Mouse (Mus musculus) embryonic facial prominence, embryonic 15.5 days (tissue): ENCODE measurements around the gene Qrsl1. TPM values are rescaled to one million over a fixed set of nuclear protein-coding genes. Genes with fewer than 3 reads are reported as not detected.
"Not testable (repeated sequence)": the region's sequence is repeated elsewhere in the genome, so short reads cannot be mapped to it uniquely, and the experiment has no call there.

Experiments used
- ATAC-seq: fragments of 200-750 bp; cut with Nextera tagmentation; 2 replicates; pipeline ENCODE4 v1.8.0; 2017; ENCODE audit warnings: low read depth, moderate TSS enrichment; ENCODE audit not compliant: insufficient number of reproducible peaks, low FRiP score, low TSS enrichment
- H3K27ac ChIP-seq: fragments of 300-500 bp; sonication (generic); replicated peaks from 2 replicates; pipeline ENCODE4 v1.5.1; 2015; ENCODE audit warnings: mild to moderate bottlenecking, inconsistent platforms
- H3K27me3 ChIP-seq: fragments of 300-500 bp; sonication (generic); 2 replicates; pipeline ENCODE4 v1.6.1; 2015; ENCODE audit warnings: inconsistent platforms
- H3K36me3 ChIP-seq: fragments of 300-500 bp; sonication (generic); 2 replicates; pipeline ENCODE4 v1.6.1; 2015; ENCODE audit warnings: mild to moderate bottlenecking, inconsistent platforms
- H3K4me1 ChIP-seq: fragments of 300-500 bp; sonication (generic); 2 replicates; pipeline ENCODE4 v1.6.1; 2015; ENCODE audit warnings: inconsistent platforms
- H3K4me2 ChIP-seq: fragments of 300-500 bp; sonication (generic); replicated peaks from 2 replicates; pipeline ENCODE4 v1.6.1; 2015; ENCODE audit warnings: mild to moderate bottlenecking, inconsistent platforms
- H3K4me3 ChIP-seq: fragments of 300-500 bp; sonication (generic); replicated peaks from 2 replicates; pipeline ENCODE4 v1.5.1; 2015; ENCODE audit warnings: mild to moderate bottlenecking, inconsistent platforms
- H3K9ac ChIP-seq: fragments of 300-500 bp; sonication (generic); 2 replicates; pipeline ENCODE4 v1.6.1; 2015; ENCODE audit warnings: inconsistent platforms
- H3K9me3 ChIP-seq: fragments of 300-500 bp; sonication (generic); replicated peaks from 2 replicates; pipeline ENCODE4 v1.6.1; 2016; ENCODE audit warnings: inconsistent platforms
- WGBS: fragments of 180-500 bp; shearing (Covaris S2); methylation state at CpG from one replicate; pipeline ENCODE4 v1.1.7; 2015; 5-methylcytosine and 5-hydroxymethylcytosine counted together
- polyA plus RNA-seq: library from polyadenylated mRNA; unstranded; fragments of >200 nt; fragmentation: Nextera tagmentation; extraction: Ambion mirVana; gene quantifications from 2 replicates; pipeline ENCODE4 v1.2.1, GENCODE M21; 2015

Gene Qrsl1
- 16.6 and 17.1 TPM in 2 replicates for polyA plus RNA-seq

DNA sequence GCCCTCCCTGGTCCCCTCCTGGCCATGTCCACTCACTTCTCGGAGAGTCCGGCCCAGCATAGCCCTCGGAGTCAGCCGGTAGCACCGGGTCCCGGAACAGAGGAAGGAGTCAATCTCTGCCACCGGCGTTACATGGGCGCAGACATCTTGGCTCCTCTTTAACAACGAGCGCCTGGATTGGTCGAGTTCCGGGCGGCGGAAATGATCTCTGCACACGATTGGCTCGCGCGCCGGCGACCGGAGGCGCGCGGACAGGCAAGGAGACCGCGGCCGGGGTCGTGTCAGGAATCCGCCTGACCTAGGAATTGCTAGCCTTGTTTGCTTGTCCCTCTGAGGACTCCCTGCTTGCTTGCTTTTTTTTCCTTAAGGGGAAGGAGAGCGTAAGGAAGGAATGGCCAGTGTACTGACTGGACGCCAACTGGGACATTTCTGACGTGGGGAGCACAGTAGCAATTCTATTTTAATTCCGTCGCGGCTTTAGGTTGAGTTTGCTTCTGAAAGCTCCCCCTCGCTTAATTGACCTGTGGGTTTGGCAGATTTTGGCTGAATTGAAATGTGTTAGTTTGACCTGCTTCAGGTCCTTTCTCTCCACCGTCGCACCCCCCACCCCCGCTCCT is at the start of gene Qrsl1, which contains the start of gene Rtn4ip1:
Gene Qrsl1, minus strand, starts transcription at position 168 of the 617 bp plus-strand sequence.
Gene Rtn4ip1, plus strand, starts transcription at position 230 of the 617 bp plus-strand sequence.
- peak; percentile 97 for ATAC-seq
- peak within 1 kb of the TSS; percentile 80 for H3K4me3 ChIP-seq
- peak within 1 kb of the TSS; percentile 61 for H3K4me2 ChIP-seq
- peak within 1 kb of the TSS; percentile 56 for H3K27ac ChIP-seq
- H3K36me3 ChIP-seq, result no peaks in the 10 kb centered on the region
- no peaks in the 10 kb centered on the region for H3K27me3 ChIP-seq
- H3K9ac ChIP-seq, result peak within 1 kb of the TSS; percentile 49
- under 1% methylated on average over 40 of the region's 40 CpGs for WGBS
- no peaks in the 10 kb centered on the region for H3K9me3 ChIP-seq
- H3K4me1 ChIP-seq, result peaks cover 8% of the 10 kb centered on the region; the same call in 1 of the 2 replicates

- Histone ChIP-seq H3K4me2 (no peak overlapping the region), H3K36me3 (no peaks in the 10 kb centered on the region), H3K27me3 (no peaks in the 10 kb centered on the region), H3K4me3 (no peak overlapping the region), H3K9ac (no peak overlapping the region), H3K27ac (no peak overlapping the region), H3K4me1 (no peaks in the 10 kb centered on the region), H3K9me3 (no peaks in the 10 kb centered on the region)
- WGBS, result 65% methylated on average over 4 of the region's 4 CpGs
- no peak for ATAC-seq
Measured at GRCm38 (mm10) chr10:43945435-43945834, 43.9 kb upstream of the Qrsl1 start.

DNA sequence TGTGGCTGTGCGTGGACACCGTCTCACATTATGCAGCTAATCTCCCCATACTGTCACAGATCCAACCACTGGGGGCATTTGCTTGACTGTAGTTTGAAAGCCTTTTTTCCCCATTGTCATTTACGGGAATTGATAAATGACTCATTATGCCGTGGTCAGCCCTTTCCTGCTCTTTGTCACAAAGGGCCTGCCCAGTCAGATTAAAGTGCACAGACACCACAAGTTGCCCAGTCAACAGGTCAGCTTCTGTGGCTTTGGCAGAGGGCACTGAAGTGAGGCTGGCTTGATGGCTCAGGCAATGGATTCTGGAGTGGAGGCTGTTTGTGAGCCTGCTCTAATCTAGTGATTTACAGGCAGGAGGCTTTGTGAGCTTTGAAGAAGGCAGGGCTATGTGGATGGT is 42.2 kb upstream of the Qrsl1 start:
- H3K4me2 ChIP-seq, result no peak overlapping the region
- H3K4me3 ChIP-seq, result no peak overlapping the region
- H3K9me3 ChIP-seq, result no peaks in the 10 kb centered on the region
- H3K27ac ChIP-seq, result no peak overlapping the region
- H3K4me1 ChIP-seq, result no peaks in the 10 kb centered on the region
- no peaks in the 10 kb centered on the region for H3K36me3 ChIP-seq
- H3K27me3 ChIP-seq, result no peaks in the 10 kb centered on the region
- H3K9ac ChIP-seq, result no peak overlapping the region
- ATAC-seq, result no peak
- 82% methylated on average over 4 of the region's 4 CpGs for WGBS

DNA sequence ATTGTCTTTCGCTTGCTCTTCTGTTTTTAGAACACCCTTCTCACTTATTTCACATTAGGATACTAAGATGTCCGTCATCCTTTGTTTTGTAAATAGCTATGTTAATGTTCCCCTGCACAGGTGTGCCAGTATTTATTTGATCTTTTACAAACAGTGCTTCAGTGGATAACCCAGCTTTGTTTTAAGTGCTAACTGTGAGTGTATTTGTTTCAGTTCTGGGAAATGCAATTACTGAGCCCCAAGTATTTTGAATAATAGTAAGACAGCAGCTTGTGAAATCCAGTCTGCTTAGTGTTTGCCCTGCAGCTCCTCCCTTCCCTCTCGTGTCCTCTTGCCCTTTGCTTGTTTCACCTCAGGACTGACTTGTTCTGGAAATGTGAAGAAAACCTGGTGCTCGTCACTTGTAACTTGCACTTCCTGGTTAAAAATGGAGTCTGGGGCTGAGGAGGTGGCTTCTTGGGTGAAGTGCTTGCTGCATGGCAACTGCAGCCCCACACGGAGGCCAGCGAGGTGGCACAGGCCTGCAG is 37.7 kb upstream of the Qrsl1 start:
- Histone ChIP-seq H3K4me2 (no peak overlapping the region), H3K27me3 (no peaks in the 10 kb centered on the region), H3K4me1 (no peaks in the 10 kb centered on the region), H3K9me3 (no peaks in the 10 kb centered on the region), H3K27ac (no peak overlapping the region), H3K9ac (no peak overlapping the region), H3K4me3 (no peak overlapping the region), H3K36me3 (no peaks in the 10 kb centered on the region; the same call in 1 of the 2 replicates)
- WGBS, result 71% methylated on average over 6 of the region's 6 CpGs
- no peak for ATAC-seq

- H3K27ac ChIP-seq, result no peak overlapping the region
- WGBS, result 64% methylated on average over 5 of the region's 5 CpGs
- H3K4me1 ChIP-seq, result no peaks in the 10 kb centered on the region
- no peaks in the 10 kb centered on the region for H3K9me3 ChIP-seq
- H3K27me3 ChIP-seq, result no peaks in the 10 kb centered on the region
- no peak overlapping the region for H3K9ac ChIP-seq
- 0 out of 2 replicates have a peak, but pooled peaks cover 3% of the 10 kb centered on the region for H3K36me3 ChIP-seq
- H3K4me2 ChIP-seq, result no peak overlapping the region
- no peak overlapping the region for H3K4me3 ChIP-seq
- ATAC-seq, result no peak
Measured at GRCm38 (mm10) chr10:43928596-43928995, 27.1 kb upstream of the Qrsl1 start.

DNA sequence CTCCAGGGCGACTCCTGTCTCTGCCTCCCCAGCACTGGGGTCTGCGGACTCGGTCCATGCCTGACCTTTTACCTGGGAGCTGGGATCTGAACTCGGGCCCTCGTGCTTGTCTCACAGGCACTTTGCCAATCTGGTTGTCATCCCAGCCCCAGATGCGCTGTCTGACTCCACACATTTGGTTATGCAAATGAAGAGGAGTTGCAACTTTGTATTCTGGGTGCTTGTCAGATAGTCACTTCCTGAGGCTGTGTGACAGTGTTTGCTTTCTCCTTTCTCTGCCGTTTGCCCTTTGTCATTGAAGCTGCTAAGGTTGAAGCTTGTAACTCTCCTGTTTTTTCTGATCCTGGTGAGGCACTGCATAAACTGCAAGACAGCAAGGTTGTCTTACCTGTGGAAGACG is 26.2 kb upstream of the Qrsl1 start:
- Histone ChIP-seq H3K4me3 (no peak overlapping the region), H3K36me3 (0 out of 2 replicates have a peak, but pooled peaks cover 3% of the 10 kb centered on the region), H3K9ac (no peak overlapping the region), H3K27me3 (no peaks in the 10 kb centered on the region), H3K4me2 (no peak overlapping the region), H3K27ac (no peak overlapping the region), H3K4me1 (no peaks in the 10 kb centered on the region), H3K9me3 (no peaks in the 10 kb centered on the region)
- ATAC-seq, result no peak
- 74% methylated on average over 8 of the region's 8 CpGs for WGBS

DNA sequence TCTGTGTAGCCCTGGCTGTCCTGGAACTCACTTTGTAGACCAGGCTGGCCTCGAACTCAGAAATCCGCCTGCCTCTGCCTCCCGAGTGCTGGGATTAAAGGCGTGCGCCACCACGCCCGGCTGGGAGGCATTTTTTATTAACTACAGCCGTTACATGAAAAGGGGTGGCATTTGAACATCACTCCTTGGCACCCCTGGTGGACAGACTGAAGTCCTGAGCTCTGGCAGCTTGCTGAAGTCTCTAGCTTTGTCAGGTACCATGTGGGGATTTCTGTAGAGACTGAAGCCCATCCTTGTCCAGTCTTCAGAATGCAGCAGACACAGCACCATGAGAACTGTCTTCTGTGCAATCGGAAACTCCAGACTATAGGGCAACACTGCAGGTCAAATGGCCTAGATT is 24.2 kb upstream of the Qrsl1 start:
- not testable (repeated sequence) for H3K4me1 ChIP-seq, H3K9me3 ChIP-seq, H3K4me2 ChIP-seq, ATAC-seq, H3K9ac ChIP-seq, H3K36me3 ChIP-seq, H3K27ac ChIP-seq, H3K4me3 ChIP-seq, H3K27me3 ChIP-seq
- 88% methylated on average over 9 of the region's 9 CpGs for WGBS

- H3K4me2 ChIP-seq, result no peak overlapping the region
- 81% methylated on average over 3 of the region's 3 CpGs for WGBS
- no peak overlapping the region for H3K4me3 ChIP-seq
- no peak for ATAC-seq
- no peaks in the 10 kb centered on the region for H3K36me3 ChIP-seq
- no peaks in the 10 kb centered on the region for H3K4me1 ChIP-seq
- H3K27me3 ChIP-seq, result no peaks in the 10 kb centered on the region
- H3K9me3 ChIP-seq, result no peaks in the 10 kb centered on the region
- H3K27ac ChIP-seq, result no peak overlapping the region
- no peak overlapping the region for H3K9ac ChIP-seq
Measured at GRCm38 (mm10) chr10:43923096-43923495, 21.6 kb upstream of the Qrsl1 start.

DNA sequence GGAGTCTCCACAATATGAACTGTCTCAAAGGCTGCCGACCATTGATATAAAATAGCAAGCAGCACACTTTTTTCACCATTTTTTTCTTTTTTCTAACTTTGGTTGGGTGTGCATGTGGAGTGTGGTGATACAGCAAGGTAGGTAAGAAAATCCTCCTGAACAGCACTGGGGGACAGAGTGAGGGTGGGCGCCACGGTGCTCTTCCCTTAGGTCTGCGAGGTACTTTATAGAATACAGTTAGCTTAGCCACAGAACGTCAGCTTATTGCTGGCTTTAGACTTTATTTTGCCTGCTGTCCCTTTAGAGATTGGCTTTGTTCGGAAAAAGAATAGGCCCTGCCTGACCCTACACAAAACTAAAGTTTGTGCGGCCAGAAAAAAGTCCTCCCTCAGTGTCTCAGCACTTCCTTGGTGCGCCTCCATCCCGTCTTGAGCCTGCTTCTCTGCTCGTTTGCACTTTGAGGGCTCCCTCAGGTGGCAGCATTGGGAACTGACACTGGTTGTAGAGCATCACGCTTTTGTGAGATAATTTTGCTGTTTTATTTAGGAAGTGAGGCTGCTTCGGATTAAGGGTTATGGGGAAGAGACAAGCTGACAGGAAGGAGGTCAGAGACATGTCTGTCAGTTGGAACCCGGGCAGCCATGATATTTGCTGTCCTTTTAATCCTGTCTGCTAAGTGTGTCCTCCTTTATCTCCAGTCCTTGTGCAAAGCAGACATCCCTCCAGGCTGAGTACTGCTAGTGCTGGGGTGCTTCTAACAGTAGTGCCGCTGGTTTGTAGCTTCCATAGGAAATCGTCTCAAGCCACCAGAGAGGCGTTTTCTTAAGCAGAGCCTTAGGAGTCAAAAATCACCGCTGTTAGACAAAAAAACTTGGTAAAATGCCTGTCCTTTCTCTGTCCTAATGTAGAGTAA is 17.4 kb upstream of the Qrsl1 start:
- H3K4me2 ChIP-seq, result no peak overlapping the region
- no peaks in the 10 kb centered on the region for H3K9me3 ChIP-seq
- H3K4me3 ChIP-seq, result no peak overlapping the region
- H3K27ac ChIP-seq, result no peak overlapping the region
- no peak overlapping the region for H3K9ac ChIP-seq
- no peaks in the 10 kb centered on the region for H3K27me3 ChIP-seq
- 36% methylated on average over 17 of the region's 17 CpGs for WGBS
- ATAC-seq, result no peak
- no peaks in the 10 kb centered on the region for H3K4me1 ChIP-seq
- H3K36me3 ChIP-seq, result no peaks in the 10 kb centered on the region

GRCm38 (mm10) chr10:43916737-43917136 is 15.2 kb upstream of the Qrsl1 start:
- 80% methylated on average over 2 of the region's 2 CpGs for WGBS
- Histone ChIP-seq H3K4me2 (no peak overlapping the region), H3K9me3 (no peaks in the 10 kb centered on the region), H3K4me3 (no peak overlapping the region), H3K9ac (no peak overlapping the region), H3K4me1 (no peaks in the 10 kb centered on the region), H3K36me3 (no peaks in the 10 kb centered on the region), H3K27ac (no peak overlapping the region), H3K27me3 (no peaks in the 10 kb centered on the region)
- ATAC-seq, result no peak

DNA sequence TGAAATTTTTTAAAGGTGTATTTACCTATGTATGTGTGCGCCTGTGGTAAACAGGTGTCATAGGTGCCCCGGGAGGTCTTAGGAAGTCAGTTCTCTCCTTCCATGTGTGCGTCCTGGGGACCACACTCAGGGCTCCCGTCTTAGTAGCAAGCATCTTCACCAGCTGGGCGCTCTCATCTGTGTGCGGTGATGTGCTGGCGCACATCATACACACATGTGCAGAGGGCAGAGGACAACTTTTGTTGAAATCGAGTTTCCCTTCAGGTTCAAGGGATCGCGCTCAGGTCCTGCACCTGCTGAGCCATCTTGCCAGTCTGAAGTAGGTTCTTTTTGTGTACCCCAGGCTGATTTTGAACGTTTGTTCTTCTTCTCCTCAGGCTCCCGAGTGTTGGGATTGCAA is 14.6 kb upstream of the Qrsl1 start:
- no peaks in the 10 kb centered on the region for H3K36me3 ChIP-seq
- no peak overlapping the region for H3K27ac ChIP-seq
- H3K9ac ChIP-seq, result no peak overlapping the region
- no peak overlapping the region for H3K4me3 ChIP-seq
- 83% methylated on average over 12 of the region's 12 CpGs for WGBS
- H3K9me3 ChIP-seq, result no peaks in the 10 kb centered on the region
- no peaks in the 10 kb centered on the region for H3K4me1 ChIP-seq
- no peak overlapping the region for H3K4me2 ChIP-seq
- no peaks in the 10 kb centered on the region for H3K27me3 ChIP-seq
- ATAC-seq, result no peak
